Mouse (Mus musculus) G1E (cell line): ENCODE data around the gene Tas1r1.

Source experiments
- CTCF ChIP-seq: IDR thresholded peaks from 2 replicates; pipeline ENCODE4 v1.5.1; 2012; ENCODE audit warnings: low read depth, low read length, inconsistent platforms, mixed read lengths
- GATA1 ChIP-seq: IDR thresholded peaks from 2 replicates; pipeline ENCODE4 v1.6.1; 2012; ENCODE audit warnings: borderline replicate concordance, low read length, inconsistent platforms, mixed read lengths
- POLR2AphosphoS5 ChIP-seq: IDR thresholded peaks from 2 replicates; pipeline ENCODE4 v1.6.1; 2012; ENCODE audit warnings: low read depth, low read length, inconsistent platforms; ENCODE audit not compliant: insufficient replicate concordance
- TAL1 ChIP-seq: conservative IDR thresholded peaks from 2 replicates; pipeline ENCODE4 v1.6.1; 2012; ENCODE audit warnings: low read depth, low read length, inconsistent platforms, mixed read lengths

- TF ChIP-seq CTCF: no peak
- no peak for TF ChIP-seq GATA1
- TF ChIP-seq POLR2AphosphoS5: no peak
- no peak for TF ChIP-seq TAL1
These were observed 19.3 kb downstream of the Tas1r1 start for GRCm38 (mm10) chr4:152019073-152019472.
